ENCODE assay signal across 8 mouse cellular contexts in the genomic region with DNA sequence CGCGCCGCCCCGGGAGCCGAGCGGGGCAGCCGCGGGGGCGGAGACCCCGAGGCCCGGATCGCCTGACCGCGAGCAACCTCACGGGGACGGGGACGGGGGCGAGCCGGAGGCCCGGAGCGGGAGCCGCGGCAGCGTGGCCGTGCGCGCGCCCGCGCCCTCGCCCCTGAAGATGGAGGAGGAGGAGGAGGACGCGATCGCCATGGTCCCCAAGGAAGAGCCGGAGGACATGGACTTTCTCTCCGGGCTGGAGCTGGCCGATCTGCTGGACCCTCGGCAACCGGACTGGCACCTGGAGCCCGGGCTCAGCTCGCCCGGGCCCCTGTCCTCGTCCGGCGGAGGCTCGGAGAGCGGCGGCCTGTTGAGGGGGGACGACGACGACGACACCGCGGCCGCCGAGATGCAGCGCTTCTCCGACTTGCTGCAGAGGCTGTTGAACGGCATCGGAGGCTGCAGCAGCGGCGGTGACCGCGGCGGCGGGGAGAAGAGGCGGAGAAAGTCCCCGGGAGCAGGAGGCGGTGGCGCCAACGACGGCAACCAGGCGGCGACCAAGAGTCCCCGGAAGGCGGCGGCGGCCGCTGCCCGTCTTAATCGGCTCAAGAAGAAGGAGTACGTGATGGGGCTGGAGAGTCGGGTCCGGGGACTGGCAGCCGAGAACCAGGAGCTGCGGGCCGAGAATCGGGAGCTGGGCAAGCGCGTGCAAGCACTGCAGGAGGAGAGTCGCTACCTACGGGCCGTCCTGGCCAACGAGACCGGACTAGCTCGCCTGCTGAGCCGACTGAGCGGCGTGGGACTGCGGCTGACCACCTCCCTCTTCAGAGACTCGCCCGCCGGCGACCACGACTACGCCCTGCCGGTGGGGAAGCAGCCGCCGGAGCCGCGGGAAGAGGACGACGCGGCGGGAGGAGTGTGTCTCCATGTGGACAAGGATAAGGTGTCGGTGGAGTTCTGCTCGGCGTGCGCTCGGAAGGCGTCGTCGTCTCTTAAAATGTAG. TPM values are rescaled to one million over a fixed set of nuclear protein-coding genes. Genes with fewer than 3 reads are reported as not detected.
DNase-seq lines count a peak whose midpoint lies in the region; ATAC-seq and TF ChIP-seq lines count a peak whose summit lies in the region.

No protein-coding gene starts in this region.

- DNase-seq in 3134 (ENCODE audit: extremely low read depth, insufficient read length, low spot score) (peak; percentile 80), liver (peak; percentile 79)
- DNase-seq in adrenal gland, postnatal 10 days: peak; percentile 82
- DNase-seq in embryonic facial prominence, embryonic 11.5 days (ENCODE audit: low spot score): peak; percentile 74
- DNase-seq in heart, adult 18-20 months: peak; percentile 76 to 78
- DNase-seq in kidney, adult 2 months: peak; percentile 73
- peak; percentile 67 for DNase-seq in midbrain, postnatal 0 days (ENCODE audit: low spot score)
- DNase-seq in spleen, adult 2 months (ENCODE audit: low read depth in 1 of 2, low spot score in 2 of 2): peak in 1 of 2 experiments; percentile 70

- peak overlapping the region; percentile 97 for H3K4me3 ChIP-seq in embryonic facial prominence, embryonic 11.5 days (ENCODE audit: low read depth, low read length)
- H3K4me3 ChIP-seq in kidney, adult 2 months (ENCODE audit: insufficient read depth, low read depth, low read length): peak overlapping the region; percentile 86
- H3K4me3 ChIP-seq in midbrain, postnatal 0 days (ENCODE audit: low read depth, low read length): peak overlapping the region; percentile 99
- H3K4me3 ChIP-seq in spleen, adult 2 months (ENCODE audit: extremely low read depth, insufficient read depth, insufficient read length): peak overlapping the region; percentile 100

- peak overlapping the region; percentile 99 for H3K9ac ChIP-seq in embryonic facial prominence, embryonic 11.5 days (replicated peaks; ENCODE audit: low read length)
- H3K9ac ChIP-seq in midbrain, postnatal 0 days (replicated peaks; ENCODE audit: low read length, poor library complexity, severe bottlenecking): peak overlapping the region; percentile 99

- peak overlapping the region; percentile 61 for H3K4me2 ChIP-seq in embryonic facial prominence, embryonic 11.5 days (ENCODE audit: low read depth, low read length)
- peak overlapping the region; percentile 79 for H3K4me2 ChIP-seq in midbrain, postnatal 0 days (ENCODE audit: low read depth, low read length, poor library complexity, severe bottlenecking)

- TF ChIP-seq CTCF in kidney, adult 2 months (conservative IDR thresholded peaks at IDR 0.05; ENCODE audit: insufficient read depth, insufficient read length, low read depth, low read length): peak; percentile 23; the same call in 1 of the 2 replicates
- peak; percentile 54 for TF ChIP-seq CTCF in midbrain, postnatal 0 days (IDR thresholded peaks at IDR 0.05)
- peak; percentile 37; the same call in 1 of the 2 replicates for TF ChIP-seq CTCF in spleen, adult 2 months (IDR thresholded peaks at IDR 0.05; ENCODE audit: extremely low read depth, insufficient read depth, insufficient read length, insufficient replicate concordance)

- H3K27me3 ChIP-seq in embryonic facial prominence, embryonic 11.5 days (ENCODE audit: control insufficient read depth, insufficient read depth, low read length): no peaks in the 10 kb centered on the region
- no peaks in the 10 kb centered on the region for H3K27me3 ChIP-seq in kidney, adult 2 months (replicated peaks; ENCODE audit: control insufficient read depth, insufficient read depth, low read length)
- no peaks in the 10 kb centered on the region for H3K27me3 ChIP-seq in midbrain, postnatal 0 days (ENCODE audit: insufficient read depth, low read length)
- no peaks in the 10 kb centered on the region for H3K27me3 ChIP-seq in spleen, adult 2 months (ENCODE audit: control insufficient read depth, insufficient read depth, low read length)

- no peak for TF ChIP-seq POLR2A in kidney, adult 2 months (IDR thresholded peaks at IDR 0.05; ENCODE audit: low read depth, low read length)
- no peak for TF ChIP-seq POLR2A in spleen, adult 2 months (IDR thresholded peaks at IDR 0.05; ENCODE audit: low read depth, low read length)

- WGBS in embryonic facial prominence, embryonic 11.5 days: under 1% methylated on average over 110 of the region's 123 CpGs
- WGBS in kidney, adult 2 months: under 1% methylated on average over 123 of the region's 123 CpGs
- under 1% methylated on average over 93 of the region's 123 CpGs for WGBS in midbrain, postnatal 0 days
- WGBS in spleen, adult 2 months: under 1% methylated on average over 121 of the region's 123 CpGs

- peak; percentile 80 for ATAC-seq in embryonic facial prominence, embryonic 11.5 days (replicated peaks; ENCODE audit: insufficient number of reproducible peaks, low FRiP score, low TSS enrichment, low read depth)
- peak; percentile 82 for ATAC-seq in midbrain, postnatal 0 days (ENCODE audit: low FRiP score)

- H3K9me3 ChIP-seq in embryonic facial prominence, embryonic 11.5 days (replicated peaks; ENCODE audit: control insufficient read depth, low read length): no peaks in the 10 kb centered on the region
- no peaks in the 10 kb centered on the region for H3K9me3 ChIP-seq in midbrain, postnatal 0 days (ENCODE audit: low read length)

- no peaks in the 10 kb centered on the region for H3K4me1 ChIP-seq in embryonic facial prominence, embryonic 11.5 days (ENCODE audit: control insufficient read depth, insufficient read depth, low read length)
- peaks cover 7% of the 10 kb centered on the region; the same call in 1 of the 2 replicates for H3K4me1 ChIP-seq in kidney, adult 2 months (ENCODE audit: control insufficient read depth, insufficient read depth, low read length)
- H3K4me1 ChIP-seq in midbrain, postnatal 0 days (ENCODE audit: insufficient read depth, low read length): no peaks in the 10 kb centered on the region
- H3K4me1 ChIP-seq in spleen, adult 2 months (ENCODE audit: control insufficient read depth, insufficient read depth, insufficient read length): peaks cover 6% of the 10 kb centered on the region

- peak overlapping the region; percentile 97 for H3K27ac ChIP-seq in embryonic facial prominence, embryonic 11.5 days (replicated peaks; ENCODE audit: low read depth, low read length)
- H3K27ac ChIP-seq in kidney, adult 2 months (ENCODE audit: insufficient read depth, low read depth, low read length): peak overlapping the region; percentile 96
- peak overlapping the region; percentile 98 for H3K27ac ChIP-seq in midbrain, postnatal 0 days (ENCODE audit: low read depth, low read length)
- peak overlapping the region; percentile 96 for H3K27ac ChIP-seq in spleen, adult 2 months (ENCODE audit: insufficient read depth, low read length)

- H3K36me3 ChIP-seq in embryonic facial prominence, embryonic 11.5 days (replicated peaks; ENCODE audit: control insufficient read depth, insufficient read depth, low read depth, low read length): no peaks in the 10 kb centered on the region
- no peaks in the 10 kb centered on the region for H3K36me3 ChIP-seq in kidney, adult 2 months (ENCODE audit: control insufficient read depth, insufficient read depth, low read length)
- no peaks in the 10 kb centered on the region for H3K36me3 ChIP-seq in midbrain, postnatal 0 days (ENCODE audit: insufficient read depth, low read length)
- H3K36me3 ChIP-seq in spleen, adult 2 months (ENCODE audit: control insufficient read depth, insufficient read depth, low read length): no peaks in the 10 kb centered on the region; the same call in 1 of the 2 replicates

RNA-seq across cellular contexts. Expression of gene Crebzf, which starts 0.9 kb away (rescaled TPM):
- 10 to 100 TPM; 52.5 to 66.9 TPM for total RNA-seq in adrenal gland, postnatal 10 days (2021)
- 46.7 and 53.5 TPM in 2 replicates for polyA plus RNA-seq in embryonic facial prominence, embryonic 11.5 days (2014; fragmentation: Nextera tagmentation; extraction: Ambion mirVana)
- total RNA-seq in heart, adult 18-20 months (2021): 10 to 100 TPM; 18.7 to 20.5 TPM
- 21.4 and 23.9 TPM in 2 replicates for polyA plus RNA-seq in kidney, adult 2 months (2012; rRNA removed)
- total RNA-seq in midbrain, postnatal 0 days (2014; rRNA removed): 89.3 and 92.8 TPM in 2 replicates
- 22.0 and 24.5 TPM in 2 replicates for polyA plus RNA-seq in midbrain, postnatal 0 days (2015; fragmentation: Nextera tagmentation; extraction: Ambion mirVana)
- polyA plus RNA-seq in spleen, adult 2 months (2012; rRNA removed): 39.4 and 59.1 TPM in 2 replicates

RNA-seq across cellular contexts. Expression of gene Tmem126a, which starts 13.6 kb away (rescaled TPM):
- total RNA-seq in adrenal gland, postnatal 10 days (2021): 10 to 100 TPM; 68.0 to 75.9 TPM
- polyA plus RNA-seq in embryonic facial prominence, embryonic 11.5 days (2014; fragmentation: Nextera tagmentation; extraction: Ambion mirVana): 116 and 117 TPM in 2 replicates
- total RNA-seq in heart, adult 18-20 months (2021): 100 to 1,000 TPM; 128 to 129 TPM
- 38.7 and 52.9 TPM in 2 replicates for polyA plus RNA-seq in kidney, adult 2 months (2012; rRNA removed)
- total RNA-seq in midbrain, postnatal 0 days (2014; rRNA removed): 41.2 and 65.6 TPM in 2 replicates
- 129 and 137 TPM in 2 replicates for polyA plus RNA-seq in midbrain, postnatal 0 days (2015; fragmentation: Nextera tagmentation; extraction: Ambion mirVana)
- polyA plus RNA-seq in spleen, adult 2 months (2012; rRNA removed): 4.2 and 5.2 TPM in 2 replicates

RNA-seq across cellular contexts. Expression of gene Ccdc89, which starts 17.0 kb away (rescaled TPM):
- under 1 TPM; 0.24 to 0.48 TPM for total RNA-seq in adrenal gland, postnatal 10 days (2021)
- 2.5 and 3.5 TPM in 2 replicates for polyA plus RNA-seq in embryonic facial prominence, embryonic 11.5 days (2014; fragmentation: Nextera tagmentation; extraction: Ambion mirVana)
- under 1 TPM; 0.20 to 0.31 TPM for total RNA-seq in heart, adult 18-20 months (2021)
- 0.10 and 0.13 TPM in 2 replicates for polyA plus RNA-seq in kidney, adult 2 months (2012; rRNA removed)
- 1.3 and 1.4 TPM in 2 replicates for total RNA-seq in midbrain, postnatal 0 days (2014; rRNA removed)
- 0.97 and 1.1 TPM in 2 replicates for polyA plus RNA-seq in midbrain, postnatal 0 days (2015; fragmentation: Nextera tagmentation; extraction: Ambion mirVana)
- polyA plus RNA-seq in spleen, adult 2 months (2012; rRNA removed): not detected in 2 replicates

RNA-seq across cellular contexts. Expression of gene Tmem126b, which starts 32.4 kb away (rescaled TPM):
- total RNA-seq in adrenal gland, postnatal 10 days (2021): 10 to 100 TPM; 15.9 to 22.6 TPM
- 41.3 and 42.8 TPM in 2 replicates for polyA plus RNA-seq in embryonic facial prominence, embryonic 11.5 days (2014; fragmentation: Nextera tagmentation; extraction: Ambion mirVana)
- total RNA-seq in heart, adult 18-20 months (2021): 10 to 100 TPM; 27.2 to 29.4 TPM
- 13.6 and 17.2 TPM in 2 replicates for polyA plus RNA-seq in kidney, adult 2 months (2012; rRNA removed)
- total RNA-seq in midbrain, postnatal 0 days (2014; rRNA removed): 15.1 and 19.0 TPM in 2 replicates
- polyA plus RNA-seq in midbrain, postnatal 0 days (2015; fragmentation: Nextera tagmentation; extraction: Ambion mirVana): 25.6 and 28.9 TPM in 2 replicates
- 3.5 and 3.9 TPM in 2 replicates for polyA plus RNA-seq in spleen, adult 2 months (2012; rRNA removed)

RNA-seq across cellular contexts. Expression of gene Dlg2, which starts 33.1 kb away (rescaled TPM):
- total RNA-seq in adrenal gland, postnatal 10 days (2021): 10 to 100 TPM; 40.3 to 65.7 TPM
- polyA plus RNA-seq in embryonic facial prominence, embryonic 11.5 days (2014; fragmentation: Nextera tagmentation; extraction: Ambion mirVana): 5.3 and 6.6 TPM in 2 replicates
- total RNA-seq in heart, adult 18-20 months (2021): 1 to 10 TPM; 1.7 to 2.3 TPM
- 1.6 and 2.1 TPM in 2 replicates for polyA plus RNA-seq in kidney, adult 2 months (2012; rRNA removed)
- total RNA-seq in midbrain, postnatal 0 days (2014; rRNA removed): 122 and 126 TPM in 2 replicates
- polyA plus RNA-seq in midbrain, postnatal 0 days (2015; fragmentation: Nextera tagmentation; extraction: Ambion mirVana): 16.9 and 21.6 TPM in 2 replicates
- 1.7 and 2.1 TPM in 2 replicates for polyA plus RNA-seq in spleen, adult 2 months (2012; rRNA removed)
